Mouse (Mus musculus): ENCODE data around the gene C1qtnf5. TPM values are rescaled to one million over a fixed set of nuclear protein-coding genes. Genes with fewer than 3 reads are reported as not detected.

C1qtnf5 gene
- polyA plus RNA-seq, 1 experiment from 2014 or later, result 5.4 TPM

GRCm38 (mm10) chr9:44147290-44147689, 40.2 kb downstream of the C1qtnf5 start:
- Histone ChIP-seq H3K27ac (ENCODE audit: low read depth, low read length) (no peak overlapping the region), H3K27me3 (replicated peaks; ENCODE audit: control insufficient read depth, insufficient read depth, low read length) (no peaks in the 10 kb centered on the region), H3K4me2 (replicated peaks; ENCODE audit: low read depth) (no peak overlapping the region), H3K9ac (ENCODE audit: low read depth, low read length) (no peak overlapping the region), H3K36me3 (ENCODE audit: control insufficient read depth, insufficient read depth) (peaks cover 48% of the 10 kb centered on the region), H3K4me3 (ENCODE audit: low read depth, low read length) (no peak overlapping the region), H3K4me1 (replicated peaks; ENCODE audit: control insufficient read depth, insufficient read depth, low read length) (no peaks in the 10 kb centered on the region), H3K9me3 (ENCODE audit: control insufficient read depth) (no peaks in the 10 kb centered on the region)
- peak; percentile 72 for TF ChIP-seq CTCF (IDR thresholded peaks at IDR 0.05; ENCODE audit: low read depth)
- no peak for ATAC-seq
- 60% methylated on average over 3 of the region's 3 CpGs for WGBS

Other genes with a start within 250 kb of the C1qtnf5 start
- 4.6 and 4.9 TPM in 2 replicates for gene Thy1, start 63.9 kb upstream of the C1qtnf5 start, polyA plus RNA-seq (2015; fragmentation: Nextera tagmentation; extraction: Ambion mirVana)
- 9.7 and 10.4 TPM in 2 replicates for gene Usp2, start 40.2 kb upstream of the C1qtnf5 start, polyA plus RNA-seq (2015; fragmentation: Nextera tagmentation; extraction: Ambion mirVana)
- gene Mfrp, start 5.5 kb upstream of the C1qtnf5 start, polyA plus RNA-seq (2015; fragmentation: Nextera tagmentation; extraction: Ambion mirVana), result 0.05 TPM in 1 of 2 replicates, not detected in the other
- 0.05 TPM in 1 of 2 replicates, not detected in the other for gene Gm49380, start 6.3 kb downstream of the C1qtnf5 start, polyA plus RNA-seq (2015; fragmentation: Nextera tagmentation; extraction: Ambion mirVana)
- gene Rnf26, start 6.3 kb downstream of the C1qtnf5 start, polyA plus RNA-seq (2015; fragmentation: Nextera tagmentation; extraction: Ambion mirVana), result 18.4 and 18.8 TPM in 2 replicates
- 31.5 and 34.0 TPM in 2 replicates for gene Mcam, start 27.2 kb downstream of the C1qtnf5 start, polyA plus RNA-seq (2015; fragmentation: Nextera tagmentation; extraction: Ambion mirVana)
- 5.8 and 6.7 TPM in 2 replicates for gene Cbl, start 126.8 kb downstream of the C1qtnf5 start, polyA plus RNA-seq (2015; fragmentation: Nextera tagmentation; extraction: Ambion mirVana)
- gene Ccdc153, start 133.4 kb downstream of the C1qtnf5 start, polyA plus RNA-seq (2015; fragmentation: Nextera tagmentation; extraction: Ambion mirVana), result not detected in 2 replicates
- gene Pdzd3, start 144.2 kb downstream of the C1qtnf5 start, polyA plus RNA-seq (2015; fragmentation: Nextera tagmentation; extraction: Ambion mirVana), result 37.0 and 40.1 TPM in 2 replicates
- 4.6 TPM in 2 replicates for gene Nlrx1, start 161.4 kb downstream of the C1qtnf5 start, polyA plus RNA-seq (2015; fragmentation: Nextera tagmentation; extraction: Ambion mirVana)
- 0.88 and 1.1 TPM in 2 replicates for gene Abcg4, start 181.4 kb downstream of the C1qtnf5 start, polyA plus RNA-seq (2015; fragmentation: Nextera tagmentation; extraction: Ambion mirVana)
- 6.0 and 6.8 TPM in 2 replicates for gene Hinfp, start 198.4 kb downstream of the C1qtnf5 start, polyA plus RNA-seq (2015; fragmentation: Nextera tagmentation; extraction: Ambion mirVana)
- gene C2cd2l, start 213.0 kb downstream of the C1qtnf5 start, polyA plus RNA-seq (2015; fragmentation: Nextera tagmentation; extraction: Ambion mirVana), result 42.4 TPM in 2 replicates
- 23.6 and 25.3 TPM in 2 replicates for gene Dpagt1, start 218.8 kb downstream of the C1qtnf5 start, polyA plus RNA-seq (2015; fragmentation: Nextera tagmentation; extraction: Ambion mirVana)
- gene H2afx, start 227.4 kb downstream of the C1qtnf5 start, polyA plus RNA-seq (2015; fragmentation: Nextera tagmentation; extraction: Ambion mirVana), result 84.5 and 89.1 TPM in 2 replicates
- 60.1 and 60.7 TPM in 2 replicates for gene Hmbs, start 237.0 kb downstream of the C1qtnf5 start, polyA plus RNA-seq (2015; fragmentation: Nextera tagmentation; extraction: Ambion mirVana)

Data from intestine, postnatal 0 days (tissue).